Mouse (Mus musculus) neutrophil, adult 5-6 weeks (primary cell): ENCODE measurements at regions not wholly inside any gene's neighbourhood (a gene's known extent, or its start where the extent isn't known, plus 50 kb on each side); places are given as distances from the start of the nearest gene placed in this dataset.

Experiments
- ATAC-seq: fragments of 151-379, 151-347 bp; 2 replicates; pipeline ENCODE4 v1.8.0; 2017; ENCODE audit warnings: mild to moderate bottlenecking, moderate TSS enrichment; ENCODE audit not compliant: insufficient number of reproducible peaks, poor library complexity, low FRiP score, severe bottlenecking; ENCODE audit errors: extremely low read depth

GRCm38 (mm10) chr1:155472112-155472955 is 55.1 kb upstream of the Xpr1 start:
- no peak for ATAC-seq

DNA sequence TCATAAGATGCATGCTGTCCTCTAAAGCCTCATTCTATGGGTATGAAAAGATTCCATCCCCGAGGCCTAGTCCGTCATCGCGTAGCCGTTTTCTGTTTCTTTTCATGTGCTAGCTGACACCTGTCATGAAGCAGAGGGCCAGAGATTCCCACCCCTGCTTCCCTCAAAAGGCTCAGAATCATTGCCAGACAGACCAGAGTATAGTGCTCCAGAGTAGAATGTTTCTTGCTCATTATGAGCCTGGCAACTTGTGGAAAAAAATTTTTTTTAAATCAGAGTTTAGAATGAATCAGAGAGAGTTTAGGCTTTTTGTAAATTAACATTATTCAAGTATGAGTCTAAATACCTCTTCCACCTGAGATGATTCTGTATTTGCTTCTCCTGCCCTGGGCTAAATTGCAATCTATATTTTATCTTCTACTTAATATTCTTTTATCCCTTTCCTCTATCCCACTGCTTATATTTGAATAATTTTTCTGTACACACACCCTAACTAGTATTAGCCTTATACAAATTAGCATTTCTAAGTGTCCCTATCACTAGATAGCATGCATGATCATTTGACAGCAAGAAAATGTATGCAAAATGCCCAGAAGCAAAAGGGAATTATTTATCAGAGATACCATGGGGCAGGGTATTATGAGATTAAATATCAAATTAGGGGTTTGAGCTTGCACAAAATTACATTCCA is 55.9 kb upstream of the Xpr1 start:
- no peak for ATAC-seq

- ATAC-seq = no peak
Measured at GRCm38 (mm10) chr1:155474973-155475372, 57.8 kb upstream of the Xpr1 start.

DNA sequence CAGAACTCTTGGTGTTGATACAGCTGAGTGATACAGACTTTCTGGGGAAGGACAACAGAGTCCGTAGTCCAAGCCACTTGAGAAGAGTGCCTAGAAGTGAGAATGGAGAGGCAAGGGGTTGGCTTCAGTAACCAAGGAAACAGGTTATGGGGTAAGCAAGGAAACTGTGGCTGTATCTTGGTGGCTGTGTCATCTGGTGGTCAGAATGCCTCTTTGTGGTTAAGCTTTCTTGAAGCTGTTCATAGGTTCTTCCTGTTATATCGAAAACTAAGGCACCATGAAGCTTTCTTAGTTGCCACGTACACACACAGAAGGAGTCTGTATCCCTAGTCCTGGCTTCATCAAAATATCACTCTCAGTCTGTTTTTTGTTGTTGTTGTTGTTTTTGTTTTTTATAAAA is 59.0 kb upstream of the Xpr1 start:
- ATAC-seq = 0 out of 2 replicates have a peak, but pooled peaks have one; percentile 36

DNA sequence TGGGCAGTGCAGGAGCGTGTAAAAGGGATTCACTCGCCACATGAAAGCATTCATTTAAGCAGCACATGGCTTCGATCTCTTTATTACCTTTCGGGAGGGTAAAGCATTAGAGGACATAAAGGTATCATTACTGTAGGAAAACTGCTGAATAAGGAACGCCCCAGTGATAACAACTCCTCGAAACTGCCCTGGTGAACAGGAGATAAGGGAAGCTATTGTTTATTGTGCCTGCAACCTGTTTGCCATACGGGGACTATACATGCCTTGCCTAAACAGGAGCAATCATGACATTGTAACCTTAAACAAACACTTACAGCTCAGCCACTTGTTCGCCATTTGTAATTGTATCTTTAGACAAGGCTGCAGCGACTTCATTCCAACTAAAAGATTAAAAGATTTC is 64.9 kb upstream of the Xpr1 start:
- ATAC-seq = no peak

GRCm38 (mm10) chr1:155482760-155483159 is 65.5 kb upstream of the Xpr1 start:
- no peak for ATAC-seq

GRCm38 (mm10) chr1:155483693-155484092 is 66.5 kb upstream of the Xpr1 start:
- ATAC-seq = peak; percentile 51

GRCm38 (mm10) chr1:155487796-155488195 is 70.1 kb upstream of the Acbd6 start:
- ATAC-seq = no peak

DNA sequence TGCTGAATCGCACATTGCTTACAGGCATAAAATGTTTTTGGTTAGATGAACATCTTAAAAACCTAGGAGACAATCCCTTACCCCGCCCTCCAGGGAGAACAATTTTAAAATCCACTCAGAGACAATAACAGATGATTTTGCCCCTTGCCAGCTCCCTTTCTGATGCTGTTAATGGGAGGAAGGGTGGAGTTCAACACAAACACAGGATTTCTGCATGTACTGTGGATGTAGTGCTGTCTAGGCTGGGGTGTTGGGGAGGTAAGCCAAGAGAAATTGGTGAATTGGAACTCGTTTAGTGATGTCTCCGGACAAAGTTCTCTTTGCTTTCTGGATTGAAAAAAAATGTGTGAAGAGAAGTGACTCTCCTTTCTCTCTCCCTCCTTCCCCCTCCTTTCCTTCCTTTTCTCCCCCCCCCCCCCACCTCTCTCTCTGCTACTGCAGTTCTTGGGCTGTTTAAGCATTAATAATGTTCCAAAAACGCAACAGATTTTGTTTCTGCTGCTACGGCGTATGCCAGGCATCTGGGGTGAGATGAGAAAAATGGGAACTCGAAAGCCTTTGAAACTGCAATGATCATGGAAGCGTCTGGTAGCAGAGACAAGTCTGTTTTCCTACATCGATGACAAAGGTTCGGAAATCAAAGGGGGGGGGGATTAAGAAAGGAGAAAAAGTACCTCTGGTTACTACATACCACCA is 68.8 kb upstream of the Acbd6 start:
- ATAC-seq = no peak

DNA sequence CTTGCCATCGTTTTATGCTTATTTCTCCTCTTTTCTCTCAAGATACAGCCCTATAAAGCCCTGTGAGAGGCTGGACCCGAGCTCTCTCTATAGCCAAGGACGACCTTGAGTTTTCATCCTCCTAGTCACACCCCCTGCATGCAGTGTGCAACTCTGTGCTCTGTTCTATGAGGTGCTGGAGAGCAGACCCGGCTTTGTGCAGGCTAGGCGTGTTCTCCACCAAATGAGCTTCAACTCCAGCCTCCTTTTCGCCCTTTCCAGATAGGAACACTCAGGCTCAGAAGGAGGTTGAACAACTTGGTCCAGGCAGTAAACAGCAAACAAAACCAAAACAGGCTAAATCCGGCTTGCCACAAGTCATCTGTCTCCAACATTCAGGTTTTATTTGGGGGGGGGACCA is 67.8 kb upstream of the Acbd6 start:
- no peak for ATAC-seq

- ATAC-seq = no peak
Measured at GRCm38 (mm10) chr1:155491205-155492026, 66.5 kb upstream of the Acbd6 start.

- ATAC-seq = no peak
Measured at GRCm38 (mm10) chr1:155493333-155493732, 64.6 kb upstream of the Acbd6 start.

GRCm38 (mm10) chr1:155493799-155494198 is 64.1 kb upstream of the Acbd6 start:
- ATAC-seq = no peak

DNA sequence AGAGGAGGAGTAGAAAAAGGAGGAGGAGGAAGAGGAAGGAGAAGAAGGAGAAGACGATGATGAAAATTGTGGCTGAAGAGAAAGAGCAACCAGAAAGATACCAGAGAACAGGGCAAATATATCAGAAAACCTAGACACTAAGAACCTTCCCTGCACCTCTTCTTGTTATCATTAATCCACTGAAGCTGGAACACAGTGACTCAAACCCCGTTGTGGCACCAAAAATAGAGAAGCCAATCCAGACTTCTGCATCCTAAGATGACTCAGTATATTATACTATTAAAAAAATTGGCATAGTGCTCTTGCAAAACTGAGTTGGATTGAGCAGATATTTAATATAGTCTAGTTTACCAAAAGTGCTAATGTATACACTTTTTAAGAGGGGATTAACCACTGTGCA is 63.6 kb upstream of the Acbd6 start:
- no peak for ATAC-seq

DNA sequence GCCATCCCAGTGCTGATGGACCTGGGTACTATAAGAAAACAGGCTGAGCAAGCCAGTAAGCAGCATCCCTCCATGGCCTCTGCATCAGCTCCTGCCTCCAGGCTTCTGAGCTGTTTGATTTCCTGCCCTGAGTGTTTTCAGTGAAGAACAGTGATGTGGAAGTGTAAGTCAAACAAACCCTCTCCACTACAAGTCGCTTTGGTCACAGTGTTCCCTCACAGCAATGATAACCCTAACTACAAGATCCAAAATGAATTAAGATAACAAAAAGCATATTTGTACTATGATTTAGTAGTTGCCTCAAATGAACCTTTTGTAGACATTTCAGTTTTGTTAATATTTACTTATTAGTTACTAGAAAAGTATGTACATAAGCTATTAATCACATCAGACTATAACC is 58.2 kb upstream of the Acbd6 start:
- ATAC-seq = no peak

DNA sequence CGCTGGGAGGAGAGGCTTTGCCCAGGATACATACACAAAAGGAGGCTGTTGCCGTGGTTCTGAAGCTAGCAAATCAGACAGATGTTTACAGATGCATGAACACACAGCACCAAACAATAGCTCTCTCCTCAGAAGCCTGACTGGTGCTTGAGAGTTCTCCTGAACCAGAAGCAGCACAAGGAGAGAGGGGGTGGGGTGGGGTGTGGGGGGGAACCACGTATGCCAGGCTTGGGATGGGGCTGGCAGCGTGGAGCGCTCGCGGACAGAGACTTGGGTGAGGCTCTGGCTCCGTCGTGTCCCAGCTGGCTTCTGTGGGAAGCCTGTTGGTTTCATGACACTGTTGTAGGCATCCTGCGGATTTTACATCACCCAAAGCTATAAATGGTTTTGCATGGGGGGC is 55.1 kb upstream of the Acbd6 start:
- no peak for ATAC-seq

DNA sequence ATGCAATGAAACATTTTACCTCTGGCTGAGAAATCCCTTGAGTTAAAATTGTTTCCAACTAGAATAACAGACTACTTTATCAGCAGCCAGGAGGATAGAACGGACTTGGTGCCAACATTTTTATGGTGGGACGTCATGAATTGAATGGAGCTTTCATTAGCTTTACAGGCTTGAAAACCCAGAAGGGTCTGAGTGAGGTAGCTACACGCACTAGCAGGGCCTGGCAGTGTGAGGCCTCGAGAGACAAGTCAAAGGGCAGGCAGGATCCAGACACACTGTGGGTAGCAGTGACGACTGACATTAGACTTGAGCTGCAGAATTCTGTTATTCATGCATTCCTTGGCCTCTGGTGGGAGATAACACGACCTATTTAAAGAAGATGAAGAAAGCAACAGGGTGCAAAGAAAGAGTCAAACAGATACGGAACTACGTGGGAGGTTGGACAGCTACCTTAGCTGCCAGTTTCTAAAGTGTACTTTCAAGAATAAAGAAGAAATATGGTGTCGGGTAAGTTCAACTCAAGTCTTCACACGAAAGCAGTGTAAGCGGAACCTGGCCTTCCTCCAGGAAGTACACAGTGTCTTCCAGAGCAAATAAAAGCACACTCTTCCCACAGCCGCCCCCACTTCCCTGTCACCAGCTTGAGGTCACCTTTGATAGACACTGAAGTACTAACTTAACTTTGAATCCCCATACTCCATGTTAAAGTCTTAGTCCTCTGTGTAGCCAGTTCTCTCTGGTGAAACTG is 53.2 kb upstream of the Acbd6 start:
- no peak for ATAC-seq

GRCm38 (mm10) chr1:155505361-155506077 is 52.4 kb upstream of the Acbd6 start:
- ATAC-seq = no peak
